Mouse (Mus musculus): ENCODE data around the gene Sbno2.

- TF ChIP-seq MAX (IDR thresholded peaks at IDR 0.05; ENCODE audit: low read length), result no peak
- TF ChIP-seq TCF12 (IDR thresholded peaks at IDR 0.05; ENCODE audit: low read depth, low read length), result no peak
- no peak for TF ChIP-seq POLR2A (IDR thresholded peaks at IDR 0.05; ENCODE audit: low read depth, low read length)
- no peak for TF ChIP-seq CTCF (conservative IDR thresholded peaks at IDR 0.05 in 1 of 2, IDR thresholded peaks at IDR 0.05 in 1 of 2; ENCODE audit: low read depth in 2 of 2, low read length in 2 of 2)
- no peak for TF ChIP-seq RAD21 (IDR thresholded peaks at IDR 0.05; ENCODE audit: low read depth, low read length)
- TF ChIP-seq ELF1 (IDR thresholded peaks at IDR 0.05; ENCODE audit: low read depth, low read length), result no peak
- TF ChIP-seq POLR2AphosphoS2 (IDR thresholded peaks at IDR 0.05; ENCODE audit: low read depth, low read length), result no peak
- no peak for TF ChIP-seq SMC3 (IDR thresholded peaks at IDR 0.05; ENCODE audit: low read depth, low read length)
- no peak for TF ChIP-seq PAX5 (IDR thresholded peaks at IDR 0.05; ENCODE audit: low read length)
- TF ChIP-seq EP300 (IDR thresholded peaks at IDR 0.05; ENCODE audit: low read length), result no peak
- TF ChIP-seq ZKSCAN1 (IDR thresholded peaks at IDR 0.05; ENCODE audit: borderline replicate concordance, low read depth, low read length), result no peak
- TF ChIP-seq ZMIZ1 (IDR thresholded peaks at IDR 0.05; ENCODE audit: low read depth, low read length), result no peak
- no peak for TF ChIP-seq ZNF384 (IDR thresholded peaks at IDR 0.05; ENCODE audit: low read depth, low read length)
- no peak for TF ChIP-seq JUN (IDR thresholded peaks at IDR 0.05; ENCODE audit: insufficient read depth, low read depth, low read length)
Measured at GRCm38 (mm10) chr10:80135161-80135560, 29.8 kb upstream of the Sbno2 start.

Data from CH12.LX (cell line).